Mouse (Mus musculus) limb, embryonic 14.5 days (tissue): ENCODE data around the gene Vrk1. TPM values are rescaled to one million over a fixed set of nuclear protein-coding genes. Genes with fewer than 3 reads are reported as not detected.

Source experiments
- ATAC-seq: fragments of 200-750 bp; cut with Nextera tagmentation; 2 replicates; pipeline ENCODE4 v1.8.0; 2017; ENCODE audit warnings: low read depth, moderate number of reproducible peaks, moderate TSS enrichment; ENCODE audit not compliant: low FRiP score
- DNase-seq: peaks from one replicate; pipeline ENCODE4 v3.0.0-alpha.2; 2015; ENCODE audit warnings: low spot score
- H3K27ac ChIP-seq: fragments of 300-500 bp; sonication (generic); replicated peaks from 2 replicates; pipeline ENCODE4 v1.5.1; 2014; ENCODE audit warnings: low read depth, mild to moderate bottlenecking, low read length, moderate library complexity, mixed read lengths
- H3K27me3 ChIP-seq: fragments of 300-500 bp; sonication (generic); 2 replicates; pipeline ENCODE4 v1.6.1; 2014; ENCODE audit warnings: low read length, mixed read lengths; ENCODE audit not compliant: control insufficient read depth, insufficient read depth
- H3K36me3 ChIP-seq: fragments of 300-500 bp; sonication (generic); 2 replicates; pipeline ENCODE4 v1.6.1; 2014; ENCODE audit warnings: mild to moderate bottlenecking, low read length, moderate library complexity, mixed read lengths; ENCODE audit not compliant: control insufficient read depth, insufficient read depth
- H3K4me1 ChIP-seq: fragments of 300-500 bp; sonication (generic); 2 replicates; pipeline ENCODE4 v1.6.1; 2014; ENCODE audit warnings: antibody characterized with exemption, low read length, mixed read lengths; ENCODE audit not compliant: control insufficient read depth, insufficient read depth
- H3K4me2 ChIP-seq: fragments of 300-500 bp; sonication (generic); replicated peaks from 2 replicates; pipeline ENCODE4 v1.6.1; 2014; ENCODE audit warnings: low read depth, mild to moderate bottlenecking, low read length, moderate library complexity; ENCODE audit not compliant: severe bottlenecking
- H3K4me3 ChIP-seq: fragments of 300-500 bp; sonication (generic); replicated peaks from 2 replicates; pipeline ENCODE4 v1.5.1; 2014; ENCODE audit warnings: low read length
- H3K9ac ChIP-seq: fragments of 300-500 bp; sonication (generic); 2 replicates; pipeline ENCODE4 v1.6.1; 2014; ENCODE audit warnings: mild to moderate bottlenecking, low read depth, low read length, moderate library complexity; ENCODE audit not compliant: severe bottlenecking
- H3K9me3 ChIP-seq: fragments of 300-500 bp; sonication (generic); 2 replicates; pipeline ENCODE4 v1.6.1; 2016; ENCODE audit warnings: low read length; ENCODE audit not compliant: control insufficient read depth
- POLR2A ChIP-seq: fragments of 200-500 bp; IDR thresholded peaks from 2 replicates; pipeline ENCODE4 v1.8.0; 2012; ENCODE audit warnings: inconsistent platforms, mild to moderate bottlenecking, moderate library complexity, borderline replicate concordance; ENCODE audit not compliant: insufficient read depth, insufficient read length; ENCODE audit errors: extremely low read depth
- WGBS: fragments of 180-500 bp; shearing (Covaris S2); extraction: QIAGEN DNeasy Blood & Tissue Kit; methylation state at CpG from one replicate; pipeline ENCODE4 v1.1.7; 2014; 5-methylcytosine and 5-hydroxymethylcytosine counted together
- polyA plus RNA-seq, 2 experiments: library from polyadenylated mRNA; depleted of rRNA in 1 of 2; stranded (reverse) in 1 of 2; unstranded in 1 of 2; fragments of >200 nt; fragmentation: Nextera tagmentation in 1 of 2; extraction: Ambion mirVana in 1 of 2; gene quantifications; 2 replicates each; pipeline versions ENCODE4 v1.2.1 to v1.2.3; 2012 to 2014

The Vrk1 gene
- polyA plus RNA-seq, 2 experiments = 36.1 to 50.2 TPM

DNA sequence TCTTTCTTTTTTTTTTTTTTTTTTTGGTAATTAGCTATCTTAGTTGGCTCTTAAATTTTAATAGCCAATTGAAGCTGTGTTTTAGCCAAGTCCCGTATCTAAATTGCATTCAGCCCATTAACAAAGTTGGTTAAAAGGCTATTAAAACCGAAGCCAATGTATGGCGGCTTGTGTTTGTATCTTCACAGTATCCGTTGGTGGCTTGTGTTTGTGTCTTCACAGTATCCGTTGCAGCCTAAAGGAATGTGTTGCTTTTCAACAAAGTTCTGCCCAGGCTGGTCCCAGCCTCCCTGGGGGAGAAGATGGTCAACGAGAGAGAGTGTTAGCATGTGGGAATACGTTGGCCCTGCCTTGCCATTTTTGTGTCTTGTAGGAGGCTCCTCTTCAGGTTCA lies 71.7 kb downstream of the Vrk1 start:
- no peak for ATAC-seq
- H3K4me1 ChIP-seq = peaks cover 6% of the 10 kb centered on the region; the same call in 1 of the 2 replicates
- no peak for DNase-seq
- no peak overlapping the region for H3K9ac ChIP-seq
- no peak overlapping the region for H3K4me2 ChIP-seq
- H3K27ac ChIP-seq = no peak overlapping the region
- no peaks in the 10 kb centered on the region for H3K27me3 ChIP-seq
- no peak overlapping the region for H3K4me3 ChIP-seq
- H3K9me3 ChIP-seq = no peaks in the 10 kb centered on the region
- H3K36me3 ChIP-seq = no peaks in the 10 kb centered on the region
- 37% methylated on average over 7 of the region's 7 CpGs for WGBS
- no peak for TF ChIP-seq POLR2A

DNA sequence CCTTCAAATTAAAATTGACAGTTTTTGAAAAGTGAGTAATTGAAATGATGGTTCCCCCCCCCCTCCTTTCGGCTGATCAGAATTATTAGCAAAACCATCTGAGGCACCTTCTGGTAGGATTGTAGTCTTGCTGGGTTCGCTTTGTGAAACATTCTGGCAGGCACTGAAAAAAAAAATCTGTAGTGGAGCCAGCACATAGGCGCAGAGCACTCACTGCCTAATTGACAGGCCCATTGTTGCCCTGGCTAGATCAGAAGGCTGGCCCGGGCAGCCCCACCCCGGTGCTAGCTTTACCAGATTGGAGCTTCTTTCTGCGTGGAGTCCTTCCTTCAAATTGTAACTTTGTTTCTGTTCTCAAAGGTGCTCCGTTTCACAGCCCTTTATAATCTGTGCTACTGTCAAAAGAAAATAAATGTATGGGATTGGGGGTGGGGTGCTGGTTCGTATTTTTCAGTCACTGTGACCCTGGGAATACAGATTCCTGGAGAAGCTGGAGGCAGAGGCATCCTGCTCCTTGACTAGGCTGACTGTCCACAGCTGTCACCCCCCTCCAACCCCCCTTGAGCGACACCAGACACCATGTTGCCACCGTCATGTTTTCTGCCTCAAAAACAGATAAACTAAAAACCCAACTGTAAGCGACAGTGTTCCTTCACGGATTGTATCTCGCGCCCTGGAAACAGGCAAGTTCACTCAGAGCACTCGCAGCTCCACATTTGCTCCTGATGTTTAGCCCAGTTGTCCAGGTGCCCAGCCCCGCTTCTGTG lies 72.3 kb downstream of the Vrk1 start:
- DNase-seq = no peak
- Histone ChIP-seq H3K4me2 (no peak overlapping the region), H3K36me3 (no peaks in the 10 kb centered on the region), H3K4me1 (peaks cover 6% of the 10 kb centered on the region; the same call in 1 of the 2 replicates), H3K27ac (no peak overlapping the region), H3K4me3 (no peak overlapping the region), H3K9me3 (no peaks in the 10 kb centered on the region), H3K9ac (no peak overlapping the region), H3K27me3 (no peaks in the 10 kb centered on the region)
- ATAC-seq = no peak
- TF ChIP-seq POLR2A = no peak
- WGBS = 52% methylated on average over 16 of the region's 16 CpGs

DNA sequence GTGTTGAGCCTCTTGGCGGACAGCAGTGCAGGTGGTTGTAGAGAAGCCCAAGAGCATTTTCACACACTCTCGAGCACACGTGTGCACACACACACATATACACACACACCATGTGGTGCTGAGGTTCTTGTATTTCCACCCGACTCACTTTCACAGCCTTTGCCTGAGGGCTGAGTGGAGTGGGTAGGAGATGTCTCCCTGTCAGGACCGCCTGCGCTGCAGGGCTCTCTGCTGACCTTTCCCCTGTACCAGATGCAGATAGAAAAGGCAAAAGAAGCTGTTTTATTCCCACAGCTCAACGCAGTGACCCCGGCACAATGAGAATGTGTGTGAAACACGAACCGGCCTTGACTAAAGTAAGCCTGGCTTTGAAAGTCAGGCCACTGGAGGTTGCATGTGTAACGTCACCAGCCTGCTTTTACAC lies 72.9 kb downstream of the Vrk1 start:
- Histone ChIP-seq H3K4me2 (no peak overlapping the region), H3K4me1 (peaks cover 6% of the 10 kb centered on the region; the same call in 1 of the 2 replicates), H3K9ac (no peak overlapping the region), H3K36me3 (no peaks in the 10 kb centered on the region), H3K4me3 (no peak overlapping the region), H3K27ac (no peak overlapping the region), H3K27me3 (no peaks in the 10 kb centered on the region), H3K9me3 (no peaks in the 10 kb centered on the region)
- no peak for DNase-seq
- 57% methylated on average over 11 of the region's 11 CpGs for WGBS
- 0 out of 2 replicates have a peak, but pooled peaks have one; percentile 44 for ATAC-seq
- no peak for TF ChIP-seq POLR2A

GRCm38 (mm10) chr12:106084126-106084525 lies 74.1 kb downstream of the Vrk1 start:
- no peak overlapping the region for H3K4me3 ChIP-seq
- DNase-seq = no peak
- H3K27ac ChIP-seq = no peak overlapping the region
- peaks cover 6% of the 10 kb centered on the region; the same call in 1 of the 2 replicates for H3K4me1 ChIP-seq
- no peak for TF ChIP-seq POLR2A
- no peak overlapping the region for H3K4me2 ChIP-seq
- 89% methylated on average over 12 of the region's 12 CpGs for WGBS
- no peaks in the 10 kb centered on the region for H3K9me3 ChIP-seq
- H3K36me3 ChIP-seq = no peaks in the 10 kb centered on the region
- no peaks in the 10 kb centered on the region for H3K27me3 ChIP-seq
- H3K9ac ChIP-seq = no peak overlapping the region
- no peak for ATAC-seq

DNA sequence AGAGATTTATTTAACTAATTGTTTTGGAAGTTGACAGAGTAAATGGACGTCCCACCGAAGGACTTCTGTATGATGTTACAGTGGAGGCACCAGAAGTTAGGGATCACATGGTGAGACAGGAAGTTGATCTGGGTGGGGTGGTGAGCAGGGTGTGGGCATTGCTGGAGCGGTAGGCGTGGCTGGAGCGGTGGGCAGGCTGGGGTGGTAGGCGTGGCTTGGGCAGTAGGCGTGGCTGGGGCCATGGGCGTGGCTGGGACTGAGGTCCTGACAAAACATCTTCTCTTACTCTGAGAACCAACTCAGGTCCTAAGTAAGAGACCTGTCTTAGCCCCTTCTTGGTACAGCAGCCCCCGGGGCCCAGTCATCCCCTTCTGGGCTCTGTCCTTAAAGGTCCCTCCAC lies 84.8 kb downstream of the Vrk1 start:
- Histone ChIP-seq H3K4me1 (no peaks in the 10 kb centered on the region), H3K9me3 (no peaks in the 10 kb centered on the region), H3K4me3 (no peak overlapping the region), H3K27me3 (no peaks in the 10 kb centered on the region), H3K4me2 (no peak overlapping the region), H3K9ac (no peak overlapping the region), H3K36me3 (no peaks in the 10 kb centered on the region), H3K27ac (no peak overlapping the region)
- ATAC-seq = no peak
- 95% methylated on average over 9 of the region's 9 CpGs for WGBS
- no peak for DNase-seq
- TF ChIP-seq POLR2A = no peak
